Mouse (Mus musculus): ENCODE measurements around the gene 4930572O03Rik.
"Not testable (repeated sequence)": the region's sequence is repeated elsewhere in the genome, so short reads cannot be mapped to it uniquely, and the experiment has no call there.

DNA sequence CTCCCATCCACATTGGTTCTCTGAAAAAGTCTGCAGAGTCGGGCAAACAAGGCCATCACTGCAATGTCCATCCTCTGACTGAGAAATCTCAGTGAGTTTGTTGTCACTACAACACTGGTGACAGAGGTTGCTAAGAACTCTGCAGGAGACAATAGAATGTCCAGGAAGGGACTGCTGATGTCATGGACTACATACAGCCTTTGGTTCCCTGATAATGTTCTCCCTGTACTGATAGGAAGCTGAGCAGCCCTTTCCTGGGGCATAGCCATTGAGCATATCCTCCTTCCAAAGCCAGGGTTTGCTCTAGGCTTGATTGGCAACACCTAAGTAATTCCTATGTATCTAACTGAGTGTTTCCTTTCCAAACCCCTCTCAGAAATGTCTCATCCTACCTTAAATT is at the start of gene 4930572O03Rik:
- TF ChIP-seq POLR2A (IDR thresholded peaks at IDR 0.05; ENCODE audit: insufficient read depth, low read length); EP300 (IDR thresholded peaks at IDR 0.05; ENCODE audit: insufficient read depth, low read depth, low read length): not testable (repeated sequence)

Data from ES-Bruce4 (cell line).